Mouse (Mus musculus) hindbrain, postnatal 0 days (tissue): ENCODE results near the gene Mocs1. TPM values are rescaled to one million over a fixed set of nuclear protein-coding genes. Genes with fewer than 3 reads are reported as not detected.
A peak's percentile ranks its signal among the peaks of the same experiment; 100 is the strongest.

Experiments used
- ATAC-seq: fragments of 200-750 bp; cut with Nextera tagmentation; 2 replicates; pipeline ENCODE4 v1.8.0; 2017; ENCODE audit warnings: mild to moderate bottlenecking, moderate TSS enrichment, moderate library complexity
- DNase-seq: peaks from one replicate; pipeline ENCODE4 v3.0.0-alpha.2; 2015; ENCODE audit warnings: low spot score
- H3K27ac ChIP-seq: fragments of 300-500 bp; sonication (generic); 2 replicates; pipeline ENCODE4 v1.5.1; 2014; ENCODE audit warnings: mild to moderate bottlenecking
- H3K27me3 ChIP-seq: fragments of 300-500 bp; sonication (generic); 2 replicates; pipeline ENCODE4 v1.6.1; 2014; ENCODE audit warnings: low read length, mixed read lengths; ENCODE audit not compliant: insufficient read depth
- H3K36me3 ChIP-seq: fragments of 300-500 bp; sonication (generic); 2 replicates; pipeline ENCODE4 v1.6.1; 2014; ENCODE audit warnings: low read length, mixed read lengths; ENCODE audit not compliant: insufficient read depth
- H3K4me1 ChIP-seq: fragments of 300-500 bp; sonication (generic); 2 replicates; pipeline ENCODE4 v1.6.1; 2014; ENCODE audit warnings: antibody characterized with exemption, low read length, mixed read lengths; ENCODE audit not compliant: insufficient read depth
- H3K4me2 ChIP-seq: fragments of 300-500 bp; sonication (generic); 2 replicates; pipeline ENCODE4 v1.6.1; 2014; ENCODE audit warnings: low read depth, mild to moderate bottlenecking, low read length, moderate library complexity, mixed read lengths
- H3K4me3 ChIP-seq: fragments of 300-500 bp; sonication (generic); 2 replicates; pipeline ENCODE4 v1.5.1; 2014; ENCODE audit warnings: low read length
- H3K9ac ChIP-seq: fragments of 300-500 bp; sonication (generic); replicated peaks from 2 replicates; pipeline ENCODE4 v1.6.1; 2014; ENCODE audit warnings: mild to moderate bottlenecking, low read length, moderate library complexity, mixed read lengths
- H3K9me3 ChIP-seq: fragments of 300-500 bp; sonication (generic); 2 replicates; pipeline ENCODE4 v1.6.1; 2016; ENCODE audit warnings: low read length, mixed read lengths
- CTCF ChIP-seq: IDR thresholded peaks from 2 replicates; pipeline ENCODE4 v1.5.1; 2016; ENCODE audit warnings: antibody characterized with exemption, control low read depth, low read depth
- WGBS: fragments of 180-500 bp; shearing (Covaris S2); extraction: QIAGEN DNeasy Blood & Tissue Kit; methylation state at CpG from one replicate; pipeline ENCODE4 v1.1.7; 2014; 5-methylcytosine and 5-hydroxymethylcytosine counted together
- polyA plus RNA-seq: library from polyadenylated mRNA; unstranded; fragments of >200 nt; fragmentation: Nextera tagmentation; extraction: Ambion mirVana; gene quantifications from 2 replicates; pipeline ENCODE4 v1.2.1, GENCODE M21; 2015
- total RNA-seq: library from RNA; depleted of rRNA; stranded (reverse); fragments of >200 nt; gene quantifications from 2 replicates; pipeline ENCODE4 v1.2.3, GENCODE M21; 2014; rRNA removed

Gene Mocs1
- total RNA-seq (13.6 and 18.4 TPM in 2 replicates), polyA plus RNA-seq (4.4 and 4.7 TPM in 2 replicates)

DNA sequence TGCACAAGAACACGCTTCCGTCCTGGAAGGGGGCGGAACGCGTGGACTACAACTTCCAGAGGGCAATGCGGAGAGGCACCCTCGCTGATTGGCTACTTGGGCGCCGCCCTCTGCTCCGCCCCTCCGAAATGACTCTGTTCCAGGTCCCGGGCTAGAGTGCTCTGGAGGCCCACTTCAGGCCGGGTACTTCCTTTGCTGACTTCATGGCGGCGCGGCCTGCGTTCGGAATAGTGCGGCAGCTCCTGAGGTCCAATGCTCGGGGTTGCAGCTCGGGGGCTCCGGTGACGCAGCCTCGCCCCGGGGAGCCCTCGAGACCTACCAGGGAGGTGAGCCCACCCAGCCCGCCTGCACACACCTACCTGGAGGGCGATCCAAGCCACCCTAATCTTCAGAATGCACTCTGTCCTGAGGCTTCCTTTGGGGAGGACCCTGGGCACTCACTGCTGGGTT lies at the start of gene Mocs1:
Gene Mocs1, plus strand, starts transcription at position 124 of the 450 bp plus-strand sequence.
- DNase-seq (peak; percentile 96), ATAC-seq (peak; percentile 98)
- Histone ChIP-seq H3K27me3 (no peaks in the 10 kb centered on the region), H3K36me3 (no peaks in the 10 kb centered on the region), H3K9me3 (no peaks in the 10 kb centered on the region), H3K27ac (peak within 1 kb of the TSS; percentile 61; the same call in 1 of the 2 replicates), H3K4me2 (peak within 1 kb of the TSS; percentile 95), H3K4me3 (peak within 1 kb of the TSS; percentile 71), H3K9ac (peak within 1 kb of the TSS; percentile 84), H3K4me1 (no peaks in the 10 kb centered on the region)
- under 1% methylated on average over 28 of the region's 28 CpGs for WGBS
- no peak for TF ChIP-seq CTCF

GRCm38 (mm10) chr17:49379645-49380044 lies 48.5 kb upstream of the Mocs1 start:
- no peak overlapping the region for H3K27ac ChIP-seq
- 56% methylated on average over 4 of the region's 4 CpGs for WGBS
- H3K4me2 ChIP-seq = no peak overlapping the region
- H3K9me3 ChIP-seq = no peaks in the 10 kb centered on the region
- no peak for TF ChIP-seq CTCF
- H3K27me3 ChIP-seq = no peaks in the 10 kb centered on the region
- no peak overlapping the region for H3K4me3 ChIP-seq
- DNase-seq (peak; percentile 40), ATAC-seq (no peak)
- no peak overlapping the region for H3K9ac ChIP-seq
- H3K4me1 ChIP-seq = peaks cover 6% of the 10 kb centered on the region
- H3K36me3 ChIP-seq = no peaks in the 10 kb centered on the region

GRCm38 (mm10) chr17:49384217-49384943 lies 43.8 kb upstream of the Mocs1 start:
- Histone ChIP-seq H3K27ac (no peak overlapping the region), H3K36me3 (no peaks in the 10 kb centered on the region), H3K4me3 (no peak overlapping the region), H3K4me2 (no peak overlapping the region), H3K9me3 (no peaks in the 10 kb centered on the region), H3K9ac (no peak overlapping the region), H3K27me3 (no peaks in the 10 kb centered on the region), H3K4me1 (peaks cover 7% of the 10 kb centered on the region)
- DNase-seq (peak; percentile 63), ATAC-seq (peak; percentile 87)
- 43% methylated on average over 6 of the region's 6 CpGs for WGBS
- no peak for TF ChIP-seq CTCF

- 91% methylated on average over 2 of the region's 2 CpGs for WGBS
Measured at GRCm38 (mm10) chr17:49387741-49388140, 40.4 kb upstream of the Mocs1 start.

GRCm38 (mm10) chr17:49392751-49393150 lies 35.4 kb upstream of the Mocs1 start:
- no peak for TF ChIP-seq CTCF
- ATAC-seq (no peak), DNase-seq (no peak)
- no peaks in the 10 kb centered on the region for H3K36me3 ChIP-seq
- no peak overlapping the region for H3K4me3 ChIP-seq
- H3K27ac ChIP-seq = no peak overlapping the region
- no peaks in the 10 kb centered on the region for H3K4me1 ChIP-seq
- H3K4me2 ChIP-seq = no peak overlapping the region
- H3K9me3 ChIP-seq = no peaks in the 10 kb centered on the region
- 12% methylated on average over 1 of the region's 1 CpGs for WGBS
- H3K9ac ChIP-seq = no peak overlapping the region
- H3K27me3 ChIP-seq = no peaks in the 10 kb centered on the region

More at GRCm38 (mm10) chr17:49387741-49388140, 40.4 kb upstream of the Mocs1 start:
- Histone ChIP-seq H3K9me3 (no peaks in the 10 kb centered on the region), H3K4me3 (no peak overlapping the region), H3K27ac (no peak overlapping the region), H3K9ac (no peak overlapping the region), H3K27me3 (no peaks in the 10 kb centered on the region), H3K4me1 (peaks cover 7% of the 10 kb centered on the region), H3K4me2 (no peak overlapping the region), H3K36me3 (no peaks in the 10 kb centered on the region)
- no peak for TF ChIP-seq CTCF
- no peak for ATAC-seq
- no peak for DNase-seq

DNA sequence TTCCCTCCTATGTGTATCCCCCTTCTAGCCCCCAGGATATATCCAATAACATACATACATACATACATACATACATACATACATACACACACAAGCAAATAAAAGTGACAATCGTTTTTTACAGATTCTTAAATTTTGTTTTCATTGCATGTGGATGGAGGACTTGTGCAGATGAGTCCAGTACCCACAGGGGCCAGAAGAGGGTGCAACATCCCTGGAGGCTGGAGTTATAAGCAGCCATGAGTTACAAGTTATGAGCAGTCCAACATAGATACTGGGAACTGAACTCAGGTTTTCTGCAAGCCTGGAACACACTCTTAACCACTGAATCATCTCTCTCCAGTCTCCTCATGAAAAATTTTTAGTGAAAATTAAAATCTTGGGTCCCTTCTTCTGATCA lies 33.3 kb upstream of the Mocs1 start:
- no peak overlapping the region for H3K9ac ChIP-seq
- peak; percentile 60 for TF ChIP-seq CTCF
- H3K27ac ChIP-seq = no peak overlapping the region
- no peak overlapping the region for H3K4me3 ChIP-seq
- H3K27me3 ChIP-seq = no peaks in the 10 kb centered on the region
- H3K9me3 ChIP-seq = no peaks in the 10 kb centered on the region
- ATAC-seq = no peak
- peak; percentile 18 for DNase-seq
- H3K4me2 ChIP-seq = no peak overlapping the region
- H3K36me3 ChIP-seq = no peaks in the 10 kb centered on the region
- no peaks in the 10 kb centered on the region for H3K4me1 ChIP-seq
- 64% methylated on average over 1 of the region's 1 CpGs for WGBS

DNA sequence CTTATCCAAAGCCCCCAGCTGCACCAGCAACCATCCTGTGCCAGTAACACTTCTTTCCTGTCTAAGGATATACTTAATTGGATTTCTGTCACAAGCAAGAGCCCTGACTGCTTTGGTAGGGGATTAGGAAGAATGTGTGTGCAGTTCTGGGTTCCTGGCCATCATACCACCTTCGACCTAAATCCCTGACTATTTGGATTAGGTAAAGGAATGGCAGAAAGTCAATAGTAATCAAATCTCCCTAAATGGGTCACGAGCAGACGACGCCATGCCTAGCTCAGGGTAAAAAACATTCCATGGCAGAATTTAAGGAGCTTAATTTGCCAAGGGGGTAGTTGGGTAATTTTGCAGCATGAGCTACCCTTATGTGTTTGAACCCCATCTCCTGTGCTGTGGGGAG lies 28.6 kb upstream of the Mocs1 start:
- Histone ChIP-seq H3K4me3 (no peak overlapping the region), H3K4me2 (no peak overlapping the region), H3K27me3 (no peaks in the 10 kb centered on the region), H3K9ac (no peak overlapping the region), H3K36me3 (no peaks in the 10 kb centered on the region), H3K9me3 (no peaks in the 10 kb centered on the region), H3K4me1 (no peaks in the 10 kb centered on the region), H3K27ac (no peak overlapping the region)
- WGBS = 69% methylated on average over 4 of the region's 4 CpGs
- ATAC-seq (no peak), DNase-seq (no peak)
- TF ChIP-seq CTCF = no peak
